Mouse (Mus musculus) midbrain, embryonic 12.5 days (tissue): ENCODE results near the gene Rgl3. TPM values are rescaled to one million over a fixed set of nuclear protein-coding genes. Genes with fewer than 3 reads are reported as not detected.

Experiments
- ATAC-seq: fragments of 200-750 bp; cut with Nextera tagmentation; 2 replicates; pipeline ENCODE4 v1.8.0; 2017; ENCODE audit warnings: low read depth, moderate TSS enrichment, moderate library complexity; ENCODE audit not compliant: low FRiP score
- H3K27ac ChIP-seq: fragments of 300-500 bp; sonication (generic); replicated peaks from 2 replicates; pipeline ENCODE4 v1.5.1; 2016; ENCODE audit warnings: mild to moderate bottlenecking
- H3K27me3 ChIP-seq: fragments of 300-500 bp; sonication (generic); 2 replicates; pipeline ENCODE4 v1.6.1; 2016; ENCODE audit warnings: mild to moderate bottlenecking
- H3K36me3 ChIP-seq: fragments of 300-500 bp; sonication (generic); 2 replicates; pipeline ENCODE4 v1.6.1; 2016
- H3K4me1 ChIP-seq: fragments of 300-500 bp; sonication (generic); 2 replicates; pipeline ENCODE4 v1.6.1; 2016
- H3K4me2 ChIP-seq: fragments of 300-500 bp; sonication (generic); replicated peaks from 2 replicates; pipeline ENCODE4 v1.6.1; 2016; ENCODE audit warnings: mild to moderate bottlenecking, moderate library complexity
- H3K4me3 ChIP-seq: fragments of 300-500 bp; sonication (generic); 2 replicates; pipeline ENCODE4 v1.5.1; 2016; ENCODE audit warnings: mild to moderate bottlenecking
- H3K9ac ChIP-seq: fragments of 300-500 bp; sonication (generic); replicated peaks from 2 replicates; pipeline ENCODE4 v1.6.1; 2016; ENCODE audit warnings: mild to moderate bottlenecking, moderate library complexity
- H3K9me3 ChIP-seq: fragments of 300-500 bp; sonication (generic); 2 replicates; pipeline ENCODE4 v1.6.1; 2016; ENCODE audit warnings: mild to moderate bottlenecking
- WGBS: fragments of 180-500 bp; shearing (Covaris S2); methylation state at CpG from one replicate; pipeline ENCODE4 v1.1.7; 2016; 5-methylcytosine and 5-hydroxymethylcytosine counted together
- polyA plus RNA-seq: library from polyadenylated mRNA; unstranded; fragments of >200 nt; fragmentation: Nextera tagmentation; extraction: Ambion mirVana; gene quantifications from 2 replicates; pipeline ENCODE4 v1.2.1, GENCODE M21; 2016

The Rgl3 gene
- polyA plus RNA-seq, 1 experiment from 2014 or later, result 2.7 TPM

DNA sequence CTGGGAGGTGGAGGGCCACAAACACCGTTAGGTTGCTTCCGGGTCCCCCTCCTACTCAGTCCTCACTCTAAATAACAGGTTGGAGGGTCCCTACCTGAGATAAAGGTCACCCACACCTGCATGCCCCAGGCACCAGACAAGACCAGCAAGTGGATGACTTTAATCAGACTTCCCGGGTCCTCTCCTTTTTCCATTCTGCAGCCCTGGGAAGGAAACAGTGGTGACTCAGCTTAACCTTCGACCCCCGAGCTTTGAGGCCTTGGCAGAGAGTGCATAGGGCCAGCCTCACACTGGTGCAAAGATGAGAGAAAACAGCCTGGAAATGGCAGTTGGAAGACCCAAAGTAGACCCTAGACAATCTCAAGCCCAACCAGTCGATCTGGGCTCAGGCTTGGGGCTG is 63.1 kb downstream of the Rgl3 start:
- Histone ChIP-seq H3K9ac (no peak overlapping the region), H3K4me2 (peak overlapping the region; percentile 68), H3K4me3 (peak overlapping the region; percentile 53; the same call in 1 of the 2 replicates), H3K36me3 (0 out of 2 replicates have a peak, but pooled peaks cover 5% of the 10 kb centered on the region), H3K27me3 (no peaks in the 10 kb centered on the region), H3K27ac (no peak overlapping the region), H3K4me1 (peaks cover 15% of the 10 kb centered on the region), H3K9me3 (no peaks in the 10 kb centered on the region)
- WGBS, result 74% methylated on average over 6 of the region's 6 CpGs
- no peak for ATAC-seq

DNA sequence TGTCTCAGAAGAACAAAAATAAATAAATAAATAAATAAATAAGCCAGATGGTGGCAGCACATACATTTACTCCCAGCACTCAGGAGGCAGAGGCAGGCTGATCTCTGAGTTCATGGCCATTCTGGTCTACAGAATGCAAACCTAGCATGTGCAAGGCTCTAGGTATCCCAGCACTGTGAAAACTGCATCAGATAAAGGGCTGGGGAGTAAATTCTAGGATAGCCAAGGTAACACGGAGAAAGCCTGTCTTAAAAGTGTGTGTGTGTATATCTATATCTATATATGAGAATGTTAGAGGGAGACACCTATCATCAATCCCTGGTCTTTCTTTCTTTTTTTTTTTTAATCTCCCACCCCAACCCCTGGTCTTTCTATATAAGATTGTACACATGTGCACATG is 63.7 kb downstream of the Rgl3 start:
- Histone ChIP-seq H3K4me2 (no peak overlapping the region), H3K4me1 (peaks cover 15% of the 10 kb centered on the region), H3K9ac (no peak overlapping the region), H3K27ac (no peak overlapping the region), H3K36me3 (0 out of 2 replicates have a peak, but pooled peaks cover 5% of the 10 kb centered on the region), H3K9me3 (no peaks in the 10 kb centered on the region), H3K27me3 (no peaks in the 10 kb centered on the region), H3K4me3 (no peak overlapping the region)
- WGBS, result 100% methylated on average over 1 of the region's 1 CpGs
- no peak for ATAC-seq

DNA sequence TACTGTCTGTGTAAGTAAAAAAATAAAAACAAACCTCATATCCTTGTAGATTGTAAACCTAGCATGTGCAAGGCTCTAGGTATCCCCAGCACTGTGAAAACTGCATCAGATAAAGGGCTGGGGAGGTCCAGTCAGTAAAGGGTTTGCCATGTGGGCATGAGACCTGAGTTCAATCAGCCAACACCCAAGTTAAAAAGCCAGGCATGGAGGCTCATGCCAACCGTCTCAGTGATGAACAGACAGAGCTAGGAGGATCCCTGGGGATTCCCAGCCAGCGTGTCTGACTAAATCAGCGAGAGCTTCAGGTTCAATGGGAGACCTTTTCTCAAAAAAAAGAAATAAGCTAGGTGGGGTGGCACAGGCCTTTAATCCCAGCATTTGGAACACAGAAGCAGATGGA is 64.2 kb downstream of the Rgl3 start:
- no peak overlapping the region for H3K4me3 ChIP-seq
- ATAC-seq, result no peak
- 92% methylated on average over 3 of the region's 3 CpGs for WGBS

GRCm38 (mm10) chr9:21924099-21924493 is 65.2 kb downstream of the Rgl3 start:
- Histone ChIP-seq H3K9ac (no peak overlapping the region), H3K4me3 (no peak overlapping the region), H3K27ac (no peak overlapping the region), H3K36me3 (0 out of 2 replicates have a peak, but pooled peaks cover 5% of the 10 kb centered on the region), H3K27me3 (no peaks in the 10 kb centered on the region), H3K9me3 (no peaks in the 10 kb centered on the region), H3K4me2 (no peak overlapping the region), H3K4me1 (peaks cover 15% of the 10 kb centered on the region)
- WGBS, result 83% methylated on average over 6 of the region's 6 CpGs
- no peak for ATAC-seq

More for the DNA sequence above, 64.2 kb downstream of the Rgl3 start:
- Histone ChIP-seq H3K4me2 (no peak overlapping the region), H3K4me1 (peaks cover 15% of the 10 kb centered on the region), H3K27ac (no peak overlapping the region), H3K36me3 (0 out of 2 replicates have a peak, but pooled peaks cover 5% of the 10 kb centered on the region), H3K9me3 (no peaks in the 10 kb centered on the region), H3K27me3 (no peaks in the 10 kb centered on the region), H3K9ac (no peak overlapping the region)

GRCm38 (mm10) chr9:21923490-21924098 is 65.7 kb downstream of the Rgl3 start:
- H3K27ac ChIP-seq, result no peak overlapping the region
- no peak overlapping the region for H3K9ac ChIP-seq
- peaks cover 15% of the 10 kb centered on the region for H3K4me1 ChIP-seq
- no peaks in the 10 kb centered on the region for H3K9me3 ChIP-seq
- H3K4me3 ChIP-seq, result no peak overlapping the region
- H3K4me2 ChIP-seq, result no peak overlapping the region
- H3K27me3 ChIP-seq, result no peaks in the 10 kb centered on the region
- WGBS, result 82% methylated on average over 3 of the region's 3 CpGs
- H3K36me3 ChIP-seq, result 0 out of 2 replicates have a peak, but pooled peaks cover 5% of the 10 kb centered on the region
- ATAC-seq, result no peak

GRCm38 (mm10) chr9:21923036-21923435 is 66.2 kb downstream of the Rgl3 start:
- 91% methylated on average over 4 of the region's 4 CpGs for WGBS
- H3K36me3 ChIP-seq, result 0 out of 2 replicates have a peak, but pooled peaks cover 5% of the 10 kb centered on the region

More at GRCm38 (mm10) chr9:21923036-21923435, 66.2 kb downstream of the Rgl3 start:
- peaks cover 19% of the 10 kb centered on the region for H3K4me1 ChIP-seq
- no peaks in the 10 kb centered on the region for H3K9me3 ChIP-seq
- H3K4me2 ChIP-seq, result no peak overlapping the region
- no peak overlapping the region for H3K9ac ChIP-seq
- ATAC-seq, result no peak
- H3K27ac ChIP-seq, result no peak overlapping the region
- H3K4me3 ChIP-seq, result no peak overlapping the region
- peaks cover under 1% of the 10 kb centered on the region; the same call in 1 of the 2 replicates for H3K27me3 ChIP-seq

Other genes with a start within 250 kb of the Rgl3 start
- 74.2 and 87.2 TPM in 2 replicates for gene Spc24, start 229.1 kb downstream of the Rgl3 start, polyA plus RNA-seq
- 7.7 and 9.9 TPM in 2 replicates for gene Kank2, start 190.7 kb downstream of the Rgl3 start, polyA plus RNA-seq
- 0.28 and 0.64 TPM in 2 replicates for gene Angptl8, start 153.9 kb downstream of the Rgl3 start, polyA plus RNA-seq
- 20.0 and 24.5 TPM in 2 replicates for gene Dock6, start 136.8 kb downstream of the Rgl3 start, polyA plus RNA-seq
- gene Rab3d, start 71.3 kb downstream of the Rgl3 start, polyA plus RNA-seq, result 13.2 and 13.4 TPM in 2 replicates
- 6.1 and 6.9 TPM in 2 replicates for gene Ccdc159, start 62.0 kb downstream of the Rgl3 start, polyA plus RNA-seq
- gene Tmem205, start 61.9 kb downstream of the Rgl3 start, polyA plus RNA-seq, result 32.7 and 36.9 TPM in 2 replicates
- 45.6 and 47.0 TPM in 2 replicates for gene Plppr2, start 52.4 kb downstream of the Rgl3 start, polyA plus RNA-seq
- 7.8 and 8.1 TPM in 2 replicates for gene Swsap1, start 33.7 kb downstream of the Rgl3 start, polyA plus RNA-seq
- gene Epor, start 25.9 kb downstream of the Rgl3 start, polyA plus RNA-seq, result 3.0 and 3.4 TPM in 2 replicates
- 3.8 and 4.9 TPM in 2 replicates for gene Ccdc151, start 13.2 kb upstream of the Rgl3 start, polyA plus RNA-seq
- 99.2 and 100.0 TPM in 2 replicates for gene Prkcsh, start 13.4 kb upstream of the Rgl3 start, polyA plus RNA-seq
- 60.4 and 61.9 TPM in 2 replicates for gene Elavl3, start 62.6 kb upstream of the Rgl3 start, polyA plus RNA-seq
- gene Gm49318, start 81.8 kb upstream of the Rgl3 start, polyA plus RNA-seq, result not detected in 2 replicates
- 19.0 and 21.2 TPM in 2 replicates for gene Zfp653, start 81.9 kb upstream of the Rgl3 start, polyA plus RNA-seq
- 35.6 and 40.7 TPM in 2 replicates for gene Ecsit, start 96.0 kb upstream of the Rgl3 start, polyA plus RNA-seq
- gene Cnn1, start 109.8 kb upstream of the Rgl3 start, polyA plus RNA-seq, result 6.7 TPM in 2 replicates
- 178 and 187 TPM in 2 replicates for gene Elof1, start 127.7 kb upstream of the Rgl3 start, polyA plus RNA-seq
- gene Acp5, start 146.3 kb upstream of the Rgl3 start, polyA plus RNA-seq, result 5.7 and 9.4 TPM in 2 replicates
- 62.0 and 66.8 TPM in 2 replicates for gene Pigyl, start 167.4 kb upstream of the Rgl3 start, polyA plus RNA-seq
- 0.12 and 0.24 TPM in 2 replicates for gene Zfp872, start 198.6 kb upstream of the Rgl3 start, polyA plus RNA-seq
- 12.2 and 12.7 TPM in 2 replicates for gene Zfp809, start 236.3 kb upstream of the Rgl3 start, polyA plus RNA-seq